Mouse (Mus musculus): Measurements from ENCODE around the gene Ikzf3.

Ikzf3 gene

DNA sequence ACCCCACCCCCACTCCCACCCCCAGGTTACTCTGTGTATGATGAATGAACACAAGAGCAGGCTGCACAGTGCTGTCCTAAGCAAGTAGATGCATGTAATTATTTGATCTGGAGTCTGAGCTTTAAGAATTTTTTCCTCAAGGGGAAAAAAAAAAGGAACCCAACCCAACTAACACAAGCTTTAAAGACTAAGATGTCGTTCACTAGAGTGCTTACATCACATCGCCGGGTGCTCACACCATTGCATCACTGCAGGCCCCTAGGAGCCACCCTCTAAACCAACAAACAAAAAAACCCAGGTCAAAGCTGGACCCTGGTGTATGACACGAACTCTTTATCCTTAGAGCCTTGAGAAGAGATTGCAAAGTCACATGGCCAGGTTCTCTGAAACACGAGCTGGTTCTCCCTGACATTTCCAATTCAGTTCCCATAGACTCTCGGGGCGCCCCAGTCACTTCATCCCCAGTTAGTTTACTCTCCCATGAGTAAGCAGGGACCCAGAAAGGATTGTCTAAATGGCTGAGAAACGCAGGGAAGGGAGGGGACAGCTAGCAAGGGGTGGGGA, 71.8 kb downstream of the Ikzf3 start:
- DNase-seq (ENCODE audit: low read depth) = no peak

DNA sequence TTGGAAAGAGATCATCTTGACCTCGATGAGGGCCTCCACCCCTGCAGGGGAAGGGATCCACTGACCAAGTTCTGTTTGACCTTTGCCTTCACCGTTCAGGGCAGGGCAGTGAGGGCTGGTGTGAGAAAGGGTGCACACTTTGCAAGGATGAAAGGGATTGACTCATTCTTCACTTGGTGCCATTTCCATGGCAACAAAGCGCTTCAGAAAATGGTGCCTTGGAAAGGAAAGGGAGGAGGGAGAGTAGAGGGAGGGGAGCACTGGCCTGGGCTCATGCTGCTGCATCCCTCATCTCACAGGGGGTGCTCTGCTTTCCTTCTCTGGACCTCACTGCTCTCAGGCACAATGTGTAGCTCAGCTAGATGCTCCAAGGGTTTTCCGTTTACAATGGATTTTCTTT, 73.1 kb downstream of the Ikzf3 start:
- no peak for DNase-seq (ENCODE audit: low read depth)

DNA sequence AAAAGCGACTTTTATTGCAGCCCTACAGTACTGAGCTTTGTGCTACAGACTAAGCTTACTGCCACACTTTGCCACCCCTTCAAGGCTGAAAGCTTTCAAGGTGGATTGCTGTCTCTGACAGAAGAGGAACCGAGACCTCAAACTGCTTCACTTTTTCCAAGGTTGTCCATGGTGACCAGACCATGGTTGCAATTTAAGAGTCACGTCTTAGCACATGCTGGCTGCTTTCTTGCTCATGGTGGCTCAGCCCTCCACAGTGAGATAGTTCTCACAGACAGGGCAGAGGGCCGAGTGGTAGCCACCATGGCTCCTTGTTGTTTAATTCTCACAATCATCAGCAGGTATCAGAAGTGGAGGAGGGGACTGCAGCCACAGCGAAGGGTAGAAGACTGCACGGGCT, 75.0 kb downstream of the Ikzf3 start:
- DNase-seq (ENCODE audit: low read depth) = no peak

DNA sequence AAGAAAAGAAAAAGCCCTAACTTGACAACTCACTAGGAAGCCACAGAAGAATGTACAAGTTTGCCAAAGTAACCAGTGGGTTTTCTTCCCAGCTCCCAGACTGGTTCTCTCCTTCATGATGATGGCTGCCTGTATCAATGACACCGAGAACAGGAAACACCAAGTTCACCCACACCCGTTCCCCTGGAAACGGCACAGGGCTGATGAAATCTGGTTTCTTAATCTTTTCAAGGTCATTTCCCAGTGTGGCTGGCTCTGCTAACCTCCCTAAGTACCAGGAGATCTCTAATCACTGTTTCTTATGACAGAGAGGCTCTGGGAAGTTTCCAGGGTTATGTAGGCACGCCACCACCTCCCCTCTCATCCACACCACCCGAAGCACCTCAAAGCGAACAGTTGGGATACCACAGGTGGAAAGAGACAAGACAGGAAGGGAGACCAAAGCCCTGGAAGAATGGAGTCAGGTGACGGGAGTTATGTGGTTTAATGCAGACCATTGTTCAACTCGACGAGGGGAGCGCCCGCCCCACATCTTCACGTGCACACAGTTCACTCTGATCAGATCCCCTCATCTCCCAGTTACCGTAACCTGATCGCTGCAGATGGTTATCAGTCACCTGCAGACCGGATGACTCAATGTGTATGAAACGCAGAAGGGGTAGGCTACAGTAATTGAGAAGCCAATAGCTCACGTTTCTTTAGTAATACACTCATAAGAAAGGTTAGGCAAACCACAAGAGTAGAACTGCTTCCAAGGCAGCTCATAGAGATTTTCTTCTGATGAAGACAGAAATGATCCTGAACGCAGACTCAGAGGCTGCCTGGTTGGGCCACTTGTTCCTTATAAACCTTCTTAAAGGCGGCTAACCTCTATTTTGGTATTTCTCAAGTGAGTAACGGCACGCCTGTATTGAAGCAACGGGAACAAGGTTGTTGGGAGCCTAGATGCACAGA, 75.8 kb downstream of the Ikzf3 start:
- no peak for DNase-seq (ENCODE audit: low read depth)

DNA sequence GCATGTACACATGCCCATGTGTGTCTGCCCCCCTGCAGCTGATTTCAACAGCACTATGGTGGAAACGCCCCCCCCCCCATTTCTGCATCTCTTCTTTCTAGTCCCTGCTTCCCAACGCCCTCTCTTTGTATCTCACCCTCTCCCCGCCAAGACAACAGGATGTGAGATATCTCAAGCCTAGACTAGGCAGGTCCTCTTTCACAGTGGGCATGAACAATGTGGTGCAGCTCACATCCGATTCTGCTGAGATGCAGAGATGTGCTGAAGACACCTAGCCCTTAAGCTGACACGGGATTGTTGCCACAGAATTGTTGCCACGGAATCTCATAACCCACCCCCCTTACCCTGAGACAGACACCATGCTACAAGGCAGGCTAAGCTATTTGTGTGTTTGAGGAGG, 81.3 kb downstream of the Ikzf3 start:
- no peak for DNase-seq (ENCODE audit: low read depth)

DNA sequence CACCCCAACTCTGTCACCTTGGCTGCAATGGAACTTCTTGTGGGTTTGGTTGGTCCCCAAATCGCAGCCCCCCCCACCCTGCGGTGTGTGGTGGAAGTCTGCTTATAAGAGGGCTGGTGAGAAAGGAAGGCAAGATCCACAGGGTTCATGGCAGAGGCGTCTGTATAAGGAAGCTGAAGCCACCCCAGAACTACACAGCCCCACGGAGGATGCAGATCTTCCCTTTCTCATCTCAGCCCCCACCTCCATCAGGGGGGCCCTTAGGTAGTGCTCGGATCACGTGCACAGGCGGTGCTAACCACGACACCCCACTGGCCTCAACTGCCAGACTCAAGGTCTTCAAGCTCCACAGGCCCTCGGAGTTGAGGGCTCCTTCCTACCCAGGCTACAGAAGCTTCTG, 81.9 kb downstream of the Ikzf3 start:
- DNase-seq (ENCODE audit: low read depth) = no peak

DNA sequence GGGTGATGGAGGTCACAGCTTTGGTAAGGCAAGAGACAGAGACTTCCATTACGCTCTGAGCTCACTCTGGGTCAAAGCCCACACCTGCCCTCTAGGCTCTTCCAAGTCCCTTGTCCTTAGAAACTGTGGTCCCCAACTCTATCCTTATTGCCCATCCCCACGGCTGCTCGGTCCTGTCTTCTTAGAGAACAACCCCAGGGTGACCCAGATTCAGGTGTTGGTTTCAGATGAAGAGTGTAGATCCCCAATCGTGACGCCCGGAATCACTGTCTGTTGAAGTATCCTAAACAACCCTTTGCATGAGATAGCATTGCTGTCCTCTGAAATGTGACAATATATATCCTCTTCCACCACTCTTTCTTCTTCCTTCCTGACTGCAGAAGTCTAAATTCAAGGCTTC, 83.6 kb downstream of the Ikzf3 start:
- DNase-seq (ENCODE audit: low read depth) = no peak

DNA sequence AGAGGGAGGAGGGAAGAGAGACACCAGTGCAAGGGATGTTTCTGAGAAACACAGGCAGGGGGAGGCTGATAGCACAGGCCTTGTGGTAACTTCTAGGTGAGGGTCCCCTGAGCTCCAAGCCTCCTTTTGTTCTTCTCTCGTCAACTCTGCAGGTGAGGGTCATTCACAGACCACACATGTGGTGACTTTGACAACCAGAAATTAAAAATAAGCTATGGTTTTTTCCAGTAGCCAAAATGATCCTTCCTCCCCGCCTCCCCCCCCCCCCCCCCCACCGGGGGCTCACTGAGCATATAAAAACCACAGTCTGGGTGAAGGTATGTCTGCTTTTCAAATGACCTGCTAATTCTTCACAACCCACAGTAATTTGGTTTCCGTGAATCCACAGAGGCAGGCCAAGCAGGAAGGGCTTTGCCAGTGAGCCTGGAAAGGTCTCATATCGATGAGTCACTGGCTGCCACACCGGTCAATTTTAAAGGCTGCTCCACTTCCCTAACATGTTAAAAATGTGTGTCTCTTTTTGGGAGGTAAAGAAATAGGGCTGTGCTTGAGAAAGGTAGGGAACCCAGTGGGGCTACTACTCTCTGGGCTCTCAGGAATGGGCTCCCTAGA, 84.6 kb downstream of the Ikzf3 start:
- peak; percentile 41 for DNase-seq (ENCODE audit: low read depth)

DNA sequence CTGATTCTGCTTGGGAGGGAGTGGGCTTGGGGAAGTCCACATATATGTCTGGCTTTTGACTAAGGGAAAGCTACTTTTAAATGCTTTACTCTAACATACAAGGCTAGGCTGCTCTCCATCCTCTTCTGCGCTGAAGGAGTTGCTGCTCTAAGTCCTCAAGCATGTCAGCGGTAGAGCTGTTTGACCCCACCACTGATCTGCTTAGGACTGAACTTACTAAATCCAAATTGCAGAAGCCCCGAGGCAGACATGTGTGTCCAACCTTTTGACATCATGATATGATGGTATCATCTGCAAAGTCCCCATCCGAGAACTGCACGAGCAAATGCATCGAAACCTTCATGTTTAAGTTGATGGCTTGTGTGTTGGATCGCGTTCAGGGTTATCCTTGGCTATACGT, 86.0 kb downstream of the Ikzf3 start:
- no peak for DNase-seq (ENCODE audit: low read depth)

DNA sequence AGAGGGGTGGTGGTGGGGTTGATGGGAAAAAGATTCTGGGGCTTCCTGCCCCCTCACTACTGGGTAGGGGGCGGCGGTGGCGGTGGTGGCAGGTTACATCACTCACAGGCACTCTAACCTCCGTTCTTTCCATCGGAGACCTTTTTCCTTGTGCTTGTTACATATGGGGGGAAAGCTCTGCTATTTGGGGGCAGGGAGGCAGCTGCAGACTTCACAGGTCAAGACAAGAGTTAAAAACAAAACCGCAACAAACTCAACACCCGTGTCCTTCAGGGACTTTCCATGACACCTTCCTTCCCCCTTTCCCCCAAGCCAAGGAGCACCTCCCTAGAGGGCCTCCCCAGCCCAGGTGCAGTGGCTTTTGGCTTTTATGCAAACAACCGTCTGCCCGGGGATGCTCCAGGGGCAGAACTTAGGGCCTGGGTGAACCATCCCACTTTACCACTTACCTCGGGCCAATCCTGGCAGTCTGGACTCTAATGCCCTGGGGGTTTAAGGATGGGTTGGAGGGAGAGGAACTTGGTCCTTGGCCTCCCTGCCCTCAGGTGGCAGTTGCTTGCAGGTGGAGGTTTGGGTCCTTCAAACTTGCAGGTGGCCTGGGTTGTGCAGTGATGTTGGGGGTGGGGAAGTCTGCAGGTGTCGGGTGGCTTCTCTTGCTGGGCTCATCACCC, 86.6 kb downstream of the Ikzf3 start:
- no peak for DNase-seq (ENCODE audit: low read depth)

DNA sequence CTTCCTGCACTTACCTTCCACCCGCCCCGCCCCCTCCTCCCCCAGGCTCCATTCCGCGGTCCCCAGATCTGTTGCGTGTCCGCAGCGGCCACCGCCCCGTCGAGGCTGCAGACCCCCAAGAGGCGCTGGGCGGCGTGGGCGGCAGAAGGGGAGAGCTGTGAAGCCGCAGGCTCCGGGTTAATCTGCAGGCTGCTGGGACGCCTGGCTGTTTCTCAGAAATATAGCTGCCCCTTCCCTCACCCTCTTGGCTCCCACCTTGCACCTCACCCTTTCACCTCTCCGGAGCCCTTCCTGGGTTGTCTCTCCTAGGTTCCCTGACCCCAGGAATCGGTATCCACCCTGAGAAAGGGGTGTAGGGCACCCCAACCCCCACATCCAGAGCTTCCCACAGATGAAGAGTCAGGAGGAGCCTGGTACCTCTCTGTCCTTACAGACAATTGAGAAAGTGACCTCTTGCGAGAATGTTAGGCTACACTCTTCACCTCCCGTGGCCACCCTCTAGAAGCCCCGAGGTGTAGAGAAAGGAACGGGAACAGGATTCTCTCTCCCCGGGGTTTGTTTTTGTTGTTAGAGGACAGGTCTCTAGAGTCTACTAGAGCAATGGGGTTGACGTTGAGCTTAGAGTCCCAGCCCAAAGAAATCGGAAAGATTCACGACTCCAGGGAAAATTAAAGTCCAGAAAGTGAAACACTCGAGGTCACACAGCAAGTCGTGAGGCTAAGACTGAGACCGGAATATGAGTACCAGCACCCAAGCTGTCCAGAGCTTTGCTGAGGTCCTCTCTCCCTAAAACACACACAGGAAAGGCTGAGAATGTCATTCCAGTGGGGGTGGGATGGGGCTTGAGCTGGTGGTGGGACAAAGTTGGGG, 87.5 kb downstream of the Ikzf3 start:
- no peak for DNase-seq (ENCODE audit: low read depth)

DNA sequence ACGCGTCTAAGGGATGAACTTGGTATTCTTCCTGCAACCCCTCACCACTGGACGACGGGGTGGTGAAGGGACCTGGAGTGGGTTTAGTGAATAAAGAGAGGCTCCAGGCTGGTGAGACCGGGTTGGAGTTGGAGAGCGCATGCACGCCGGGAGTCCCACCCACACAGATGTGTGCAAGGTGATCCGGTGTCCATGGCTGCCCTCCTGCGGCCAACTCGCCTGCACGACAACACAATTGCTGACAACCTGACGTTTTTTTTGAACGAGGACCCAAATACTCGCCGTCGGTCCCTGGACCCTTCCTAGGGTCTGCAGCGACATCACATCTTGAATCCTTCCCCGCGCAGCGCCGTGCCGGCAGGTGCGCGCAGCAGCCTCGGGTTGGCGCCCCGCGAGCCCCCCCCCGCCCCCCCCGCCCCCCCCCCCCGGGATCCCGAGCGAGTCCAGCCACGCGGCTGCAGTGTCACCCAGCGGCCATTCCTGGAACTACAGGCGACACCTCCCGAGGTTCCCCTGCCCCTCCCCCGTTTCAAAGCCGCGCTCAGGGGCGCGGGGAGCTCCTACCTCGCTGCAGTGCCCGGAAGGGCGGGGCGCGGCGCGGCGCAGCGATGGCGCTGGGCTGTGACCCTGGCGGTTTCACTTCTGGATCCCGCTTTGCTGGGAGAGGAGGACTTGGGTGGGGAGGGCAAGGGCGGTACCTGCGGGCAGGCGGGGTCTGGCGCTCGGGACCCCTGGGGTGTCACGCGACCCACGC, 88.3 kb downstream of the Ikzf3 start:
- DNase-seq (ENCODE audit: low read depth) = peak; percentile 86

DNA sequence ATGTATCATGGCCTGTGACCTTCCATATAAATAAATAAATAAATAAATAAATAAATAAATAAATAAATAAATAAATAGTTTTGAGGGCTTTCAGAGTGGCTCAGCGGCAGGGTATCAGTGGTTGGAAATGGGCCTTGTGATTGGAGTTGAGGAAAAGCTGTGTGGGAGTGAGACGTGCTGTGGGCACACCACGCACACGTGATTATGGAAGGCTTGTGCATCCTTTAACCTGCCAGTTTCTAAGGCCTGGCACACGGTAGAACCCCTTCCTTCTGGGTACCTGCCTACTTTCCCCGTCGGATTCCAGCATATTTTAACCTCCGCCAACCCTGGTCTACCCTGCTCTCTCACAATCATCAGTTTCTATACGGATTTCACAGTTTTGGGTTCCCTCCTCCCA, 88.9 kb downstream of the Ikzf3 start:
- no peak for DNase-seq (ENCODE audit: low read depth)

DNA sequence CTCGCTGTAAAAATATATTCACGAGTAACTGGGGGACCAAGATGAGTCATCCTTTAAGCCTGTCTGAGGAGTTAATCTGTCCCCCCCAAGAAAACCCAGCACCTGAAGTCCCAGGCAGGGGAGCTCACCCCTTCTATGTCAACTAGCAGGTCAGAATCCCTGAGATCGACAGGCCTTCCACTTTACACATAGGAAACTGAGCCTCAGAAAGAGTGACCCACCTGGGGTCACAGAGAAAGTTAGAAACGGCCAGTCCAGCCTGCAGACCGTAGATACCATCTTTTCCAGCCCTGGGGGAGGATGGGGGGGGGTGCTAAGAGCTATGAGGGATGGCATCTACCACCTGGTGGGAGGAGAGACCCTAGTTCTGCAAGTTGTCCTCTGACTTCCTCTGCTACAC, 89.3 kb downstream of the Ikzf3 start:
- DNase-seq (ENCODE audit: low read depth) = no peak

DNA sequence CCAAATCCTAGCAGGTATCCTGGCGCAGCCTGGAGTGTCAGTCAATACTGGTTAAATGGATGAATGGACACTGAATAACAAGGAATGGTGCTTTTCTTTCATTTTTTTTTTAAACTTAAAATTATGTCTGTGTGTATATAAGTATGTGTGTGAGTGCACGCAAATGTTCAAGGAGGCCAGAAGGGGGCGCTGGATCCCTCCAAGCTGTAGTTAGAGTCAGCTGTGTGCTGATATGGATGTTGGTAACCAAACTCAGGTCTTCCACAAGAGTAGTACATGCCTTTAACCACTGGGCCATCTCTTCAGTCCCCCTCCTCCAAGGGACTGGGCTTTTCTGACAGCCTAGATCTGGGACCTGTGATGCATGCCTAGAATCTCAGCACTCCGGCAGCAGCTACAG, 90.3 kb downstream of the Ikzf3 start:
- DNase-seq (ENCODE audit: low read depth) = peak; percentile 14

DNA sequence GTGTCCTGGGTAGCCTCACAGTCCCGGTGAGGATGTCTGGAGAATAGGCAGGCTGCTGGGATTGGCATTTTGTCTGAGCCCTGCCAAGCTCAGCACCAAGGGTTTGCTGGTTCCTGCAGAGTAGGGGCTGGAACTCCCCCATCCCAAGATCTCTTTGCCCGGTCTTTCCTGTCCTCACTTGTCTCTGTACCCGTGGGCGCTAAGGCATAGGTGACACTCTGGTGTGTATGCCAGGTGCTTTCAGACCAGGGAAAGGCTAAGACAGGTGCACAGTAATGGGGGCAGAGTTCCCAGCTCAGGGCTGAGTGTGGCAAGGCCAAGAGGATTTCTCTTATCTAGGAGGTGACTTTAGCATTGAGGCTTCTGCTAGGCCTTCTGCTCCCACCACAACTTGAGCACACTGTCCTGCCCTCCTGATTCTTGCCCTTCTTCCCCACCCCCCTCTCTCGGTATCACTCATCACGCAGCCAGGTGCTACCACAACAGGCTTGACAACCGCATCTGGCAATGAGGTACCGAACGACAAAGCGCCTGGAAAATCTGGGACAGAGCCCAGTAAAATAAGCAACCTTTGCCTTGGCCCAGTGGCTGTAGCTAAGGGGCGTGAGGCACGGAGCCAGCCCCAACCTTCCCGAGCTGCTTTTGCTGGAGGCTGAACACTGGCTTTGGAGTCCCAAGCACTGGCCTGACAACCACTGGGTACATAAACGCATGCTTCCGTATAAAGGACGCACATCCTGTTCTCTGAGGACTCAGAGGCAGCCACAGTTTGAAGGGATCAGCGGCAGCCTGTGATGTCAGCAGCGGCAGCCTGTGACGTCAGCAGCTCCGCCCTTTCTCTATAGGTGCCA, 95.7 kb downstream of the Ikzf3 start:
- no peak for DNase-seq (ENCODE audit: low read depth)

DNA sequence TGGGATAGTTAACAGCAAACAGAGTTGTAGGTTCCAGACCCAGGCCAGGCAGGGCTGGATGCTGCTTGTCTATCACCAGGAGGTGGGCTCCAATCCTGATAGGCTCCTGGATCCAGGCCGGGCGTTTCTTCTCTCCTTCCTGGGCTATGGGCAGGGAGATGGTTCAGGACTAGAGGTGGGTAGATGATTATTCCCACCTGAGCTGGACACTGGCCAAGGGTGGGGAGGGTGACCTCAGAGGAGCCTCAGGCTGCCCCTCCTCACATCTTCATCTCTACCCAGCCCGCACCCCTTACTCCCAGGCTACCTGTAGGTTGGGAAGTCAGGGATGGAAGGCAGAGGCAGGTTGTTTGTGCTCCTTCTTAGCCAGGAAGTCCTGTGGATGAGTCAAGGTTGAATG, 96.4 kb downstream of the Ikzf3 start:
- no peak for DNase-seq (ENCODE audit: low read depth)

DNA sequence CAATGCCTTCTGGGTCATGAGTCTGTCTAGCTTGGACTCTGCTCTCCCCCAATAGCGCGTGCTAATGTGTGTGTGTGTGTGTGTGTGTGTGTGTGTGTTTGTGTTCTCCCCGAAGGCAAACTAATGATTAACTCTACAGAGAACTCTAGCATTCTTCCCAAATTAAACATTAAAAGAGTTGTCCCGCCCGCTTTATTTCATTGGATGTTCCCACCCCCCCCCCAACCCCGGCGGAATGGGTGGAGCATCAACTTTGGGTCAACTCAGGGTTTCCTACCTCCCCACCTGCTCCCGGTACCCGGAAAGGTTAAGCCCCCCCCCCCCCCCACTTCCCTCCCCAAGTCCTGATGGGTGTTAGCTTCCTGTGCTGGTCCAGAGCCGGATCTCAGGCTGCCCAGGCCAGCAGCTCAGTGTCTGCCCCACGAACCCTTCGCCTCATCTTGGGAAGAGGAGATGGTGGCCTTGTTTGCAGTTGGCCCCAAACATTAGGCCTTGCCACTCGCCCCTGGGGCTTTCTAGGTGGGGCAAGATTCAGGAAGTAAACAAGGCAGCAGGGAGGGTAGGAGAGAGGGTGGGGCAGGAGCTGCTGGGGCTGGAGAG, 97.5 kb downstream of the Ikzf3 start:
- no peak for DNase-seq (ENCODE audit: low read depth)

DNA sequence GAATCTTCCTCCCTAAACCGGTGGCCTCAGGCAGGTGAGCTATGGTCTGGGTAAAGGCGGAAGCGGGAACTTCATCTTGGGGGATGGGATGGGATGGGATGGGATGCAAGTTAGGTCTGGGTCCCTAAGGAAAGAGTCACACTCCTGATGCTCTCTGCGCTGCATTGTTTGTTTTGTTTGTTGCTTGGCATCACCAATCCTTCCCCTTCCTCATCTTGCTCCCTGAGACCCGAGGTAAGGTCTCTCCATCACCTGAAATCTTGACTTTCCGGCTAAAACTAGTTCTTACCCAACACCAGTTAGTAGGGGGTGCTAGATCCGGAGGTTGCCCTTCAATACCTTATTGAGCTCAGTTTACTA, 98.4 kb downstream of the Ikzf3 start:
- DNase-seq (ENCODE audit: low read depth) = no peak

Data from NIH3T3 (cell line).